Mouse (Mus musculus) heart, embryonic 13.5 days (tissue): ENCODE data around the gene Aen. TPM values are rescaled to one million over a fixed set of nuclear protein-coding genes. Genes with fewer than 3 reads are reported as not detected.

Experiments
- ATAC-seq: fragments of 200-750 bp; cut with Nextera tagmentation; 2 replicates; pipeline ENCODE4 v1.8.0; 2017; ENCODE audit warnings: moderate TSS enrichment; ENCODE audit not compliant: insufficient number of reproducible peaks, low FRiP score, low TSS enrichment; ENCODE audit errors: extremely low read depth
- H3K27ac ChIP-seq: fragments of 300-500 bp; sonication (generic); replicated peaks from 2 replicates; pipeline ENCODE4 v1.5.1; 2015; ENCODE audit warnings: moderate library complexity, mild to moderate bottlenecking, inconsistent platforms
- H3K27me3 ChIP-seq: fragments of 300-500 bp; sonication (generic); replicated peaks from 2 replicates; pipeline ENCODE4 v1.6.1; 2015; ENCODE audit warnings: mild to moderate bottlenecking, inconsistent platforms
- H3K36me3 ChIP-seq: fragments of 300-500 bp; sonication (generic); 2 replicates; pipeline ENCODE4 v1.6.1; 2015; ENCODE audit warnings: mild to moderate bottlenecking, inconsistent platforms
- H3K4me1 ChIP-seq: fragments of 300-500 bp; sonication (generic); 2 replicates; pipeline ENCODE4 v1.6.1; 2015; ENCODE audit warnings: inconsistent platforms
- H3K4me2 ChIP-seq: fragments of 300-500 bp; sonication (generic); 2 replicates; pipeline ENCODE4 v1.6.1; 2015; ENCODE audit warnings: inconsistent platforms, mild to moderate bottlenecking, moderate library complexity
- H3K4me3 ChIP-seq: fragments of 300-500 bp; sonication (generic); 2 replicates; pipeline ENCODE4 v1.5.1; 2015; ENCODE audit warnings: moderate library complexity, mild to moderate bottlenecking, inconsistent platforms
- H3K9ac ChIP-seq: fragments of 300-500 bp; sonication (generic); 2 replicates; pipeline ENCODE4 v1.6.1; 2015; ENCODE audit warnings: inconsistent platforms, mild to moderate bottlenecking, moderate library complexity
- H3K9me3 ChIP-seq: fragments of 300-500 bp; sonication (generic); 2 replicates; pipeline ENCODE4 v1.6.1; 2016; ENCODE audit warnings: inconsistent platforms
- WGBS: fragments of 180-500 bp; shearing (Covaris S2); methylation state at CpG from one replicate; pipeline ENCODE4 v1.1.7; 2015; ENCODE audit warnings: mixed read lengths; 5-methylcytosine and 5-hydroxymethylcytosine counted together
- polyA plus RNA-seq: library from polyadenylated mRNA; unstranded; fragments of >200 nt; fragmentation: Nextera tagmentation; extraction: Ambion mirVana; gene quantifications from 2 replicates; pipeline ENCODE4 v1.2.1, GENCODE M21; 2015

Aen gene
- polyA plus RNA-seq, 1 experiment from 2014 or later, result 29.5 TPM

DNA sequence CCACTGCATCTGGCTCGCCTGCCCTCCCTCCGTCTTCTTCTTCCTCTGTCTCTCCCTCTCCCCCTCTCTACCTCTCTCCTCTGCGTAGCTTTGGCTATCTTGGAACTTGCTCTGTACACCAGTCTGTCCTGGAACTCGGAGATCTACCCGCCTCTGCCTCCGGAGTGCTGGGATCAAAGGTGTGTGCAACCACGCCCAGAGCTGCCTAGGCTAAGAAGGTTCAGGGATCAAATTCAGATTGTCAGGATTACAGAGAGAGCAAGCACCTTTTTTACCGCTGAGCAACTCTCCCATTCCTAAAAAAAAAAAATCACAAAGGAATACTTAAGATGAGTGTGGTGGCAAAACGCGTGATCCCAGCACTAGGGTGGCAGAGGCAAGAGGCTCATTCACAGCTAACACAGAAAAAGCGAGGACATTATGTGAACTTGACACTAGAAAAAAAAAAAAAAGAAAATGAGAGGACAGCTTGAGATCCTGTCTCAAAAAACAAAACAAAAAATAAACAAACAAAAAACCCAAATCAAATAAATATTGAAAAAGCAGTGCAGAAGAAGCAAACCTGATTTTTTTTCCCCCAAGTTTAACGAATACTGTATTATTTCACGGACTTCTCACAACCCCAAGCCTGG is 517 bp upstream of the Aen start:
- peaks cover 5% of the 10 kb centered on the region for H3K27me3 ChIP-seq
- H3K36me3 ChIP-seq, result peaks cover 9% of the 10 kb centered on the region
- no peak for ATAC-seq
- WGBS, result 43% methylated on average over 13 of the region's 13 CpGs
- H3K9ac ChIP-seq, result peak overlapping the region; percentile 81
- peak overlapping the region; percentile 76 for H3K4me2 ChIP-seq
- peak overlapping the region; percentile 92 for H3K4me3 ChIP-seq
- 0 out of 2 replicates have a peak overlapping the region, but pooled peaks have one; percentile 32 for H3K27ac ChIP-seq
- peaks cover 22% of the 10 kb centered on the region for H3K4me1 ChIP-seq
- H3K9me3 ChIP-seq, result no peaks in the 10 kb centered on the region

GRCm38 (mm10) chr7:78897567-78897966 is 1.9 kb downstream of the Aen start:
- 90% methylated on average over 3 of the region's 3 CpGs for WGBS
- peak overlapping the region; percentile 76; the same call in 1 of the 2 replicates for H3K4me2 ChIP-seq
- peak overlapping the region; percentile 92 for H3K4me3 ChIP-seq
- ATAC-seq, result no peak
- peaks cover 19% of the 10 kb centered on the region for H3K36me3 ChIP-seq
- peaks cover 22% of the 10 kb centered on the region for H3K4me1 ChIP-seq
- H3K9me3 ChIP-seq, result no peaks in the 10 kb centered on the region
- H3K27me3 ChIP-seq, result no peaks in the 10 kb centered on the region
- no peak overlapping the region for H3K27ac ChIP-seq
- no peak overlapping the region for H3K9ac ChIP-seq

DNA sequence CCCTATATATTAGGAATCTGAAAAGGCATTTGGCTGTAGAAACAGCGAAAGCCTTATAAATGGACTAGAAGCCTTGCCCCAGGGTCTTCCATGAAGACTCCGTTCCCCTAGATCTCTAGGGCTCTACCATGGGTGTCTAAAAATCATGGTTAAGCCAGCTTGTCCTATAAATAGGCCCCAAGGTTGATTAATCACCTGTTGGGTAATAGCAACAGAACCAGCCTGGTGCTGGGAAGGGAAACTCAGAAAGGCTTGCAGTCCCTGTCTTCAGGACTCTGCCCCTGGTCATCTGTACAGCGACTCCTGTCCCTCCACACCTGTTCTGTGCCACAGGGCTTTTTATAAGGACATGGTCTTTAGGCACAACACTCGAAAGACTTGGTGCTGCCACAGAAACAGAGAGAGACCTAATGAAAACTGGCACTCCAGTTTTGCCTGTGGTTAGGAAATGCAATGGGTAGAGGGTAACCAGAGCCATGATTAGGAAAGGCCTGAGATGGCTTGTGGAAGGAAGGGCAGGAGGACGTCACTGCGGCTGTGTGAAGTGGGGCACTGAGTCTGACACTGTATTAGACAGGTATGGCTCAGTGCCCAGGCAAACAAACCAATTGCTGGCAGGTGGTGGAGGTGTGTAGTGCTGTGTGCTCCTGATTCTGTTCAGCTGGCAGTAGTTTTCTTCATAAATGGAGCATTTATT is 7.7 kb downstream of the Aen start:
- no peak for ATAC-seq

DNA sequence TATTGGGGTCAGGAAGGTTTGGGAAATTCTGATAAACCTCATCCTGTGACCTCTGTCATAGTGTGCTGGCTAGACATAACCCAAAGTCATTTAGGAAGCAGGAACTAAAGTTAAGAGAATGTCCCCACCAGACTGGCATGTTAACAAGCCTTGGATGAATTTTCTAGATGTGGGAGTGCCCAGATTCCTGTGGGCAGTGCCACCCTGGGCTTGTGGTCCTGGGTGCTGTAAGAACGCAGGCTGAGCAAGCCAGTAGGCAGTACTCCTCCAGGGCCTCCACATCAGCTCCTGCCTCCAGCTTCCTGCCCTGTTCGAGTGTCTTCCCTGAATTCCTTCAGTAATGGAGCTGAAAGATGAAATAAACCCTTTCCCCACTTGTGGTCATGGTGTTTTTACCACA is 8.5 kb downstream of the Aen start:
- H3K36me3 ChIP-seq, result peaks cover 67% of the 10 kb centered on the region
- no peak for ATAC-seq
- WGBS, result 87% methylated on average over 2 of the region's 2 CpGs

More for the DNA sequence above, 7.7 kb downstream of the Aen start:
- Histone ChIP-seq H3K4me1 (no peaks in the 10 kb centered on the region), H3K9ac (no peak overlapping the region), H3K4me3 (no peak overlapping the region), H3K27ac (no peak overlapping the region), H3K9me3 (no peaks in the 10 kb centered on the region), H3K36me3 (peaks cover 62% of the 10 kb centered on the region), H3K4me2 (no peak overlapping the region), H3K27me3 (no peaks in the 10 kb centered on the region)
- 87% methylated on average over 6 of the region's 6 CpGs for WGBS

GRCm38 (mm10) chr7:78909026-78909425 is 13.4 kb downstream of the Aen start:
- Histone ChIP-seq H3K4me1 (peaks cover 17% of the 10 kb centered on the region), H3K9ac (no peak overlapping the region), H3K4me2 (no peak overlapping the region), H3K4me3 (no peak overlapping the region), H3K36me3 (peaks cover 52% of the 10 kb centered on the region), H3K9me3 (no peaks in the 10 kb centered on the region), H3K27ac (no peak overlapping the region), H3K27me3 (no peaks in the 10 kb centered on the region)
- WGBS, result 82% methylated on average over 6 of the region's 6 CpGs
- ATAC-seq, result no peak

More for the DNA sequence above, 8.5 kb downstream of the Aen start:
- Histone ChIP-seq H3K4me3 (no peak overlapping the region), H3K9me3 (no peaks in the 10 kb centered on the region), H3K4me1 (no peaks in the 10 kb centered on the region), H3K27me3 (no peaks in the 10 kb centered on the region), H3K27ac (no peak overlapping the region), H3K9ac (no peak overlapping the region), H3K4me2 (no peak overlapping the region)

DNA sequence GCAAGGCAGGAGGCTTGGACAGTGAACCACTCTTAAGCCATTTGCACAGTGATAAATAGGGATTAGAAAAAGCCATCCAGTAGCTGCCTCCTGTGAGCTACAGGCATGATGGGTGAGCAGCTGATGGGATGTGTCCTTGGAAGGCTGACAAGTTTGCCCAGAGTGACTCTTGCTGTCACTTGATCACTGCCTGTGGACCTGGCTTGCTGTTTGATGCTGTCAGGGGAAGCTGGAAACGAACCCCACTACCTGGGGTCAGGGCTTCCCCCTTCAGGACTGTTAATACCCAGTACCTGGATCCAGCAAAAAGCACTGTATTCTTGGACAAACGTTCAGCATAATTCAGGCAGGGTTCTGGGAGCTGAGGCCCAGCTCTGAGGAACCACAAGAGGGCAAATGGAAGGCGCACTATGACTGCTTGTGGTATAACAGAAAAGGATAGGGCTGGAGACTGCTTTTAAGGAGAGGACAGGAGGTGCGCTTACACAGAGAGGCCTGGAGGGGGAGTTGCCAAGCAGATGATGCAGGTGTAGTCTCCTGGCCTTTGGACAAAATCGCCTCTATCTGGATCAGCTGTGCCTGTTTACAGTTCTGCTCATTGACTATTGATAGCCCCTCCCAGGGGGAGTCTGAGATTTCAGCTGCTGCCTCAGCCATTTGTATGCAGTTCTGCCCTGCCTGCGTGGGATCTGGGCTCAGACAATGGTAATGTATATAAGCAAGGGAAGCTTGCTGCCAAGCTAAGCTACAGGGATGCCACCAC is 14.9 kb downstream of the Aen start:
- H3K36me3 ChIP-seq, result peaks cover 37% of the 10 kb centered on the region
- H3K4me2 ChIP-seq, result no peak overlapping the region
- peaks cover 21% of the 10 kb centered on the region for H3K4me1 ChIP-seq
- no peak overlapping the region for H3K4me3 ChIP-seq
- no peaks in the 10 kb centered on the region for H3K9me3 ChIP-seq
- no peak overlapping the region for H3K9ac ChIP-seq
- WGBS, result 46% methylated on average over 6 of the region's 6 CpGs
- no peaks in the 10 kb centered on the region; the same call in 1 of the 2 replicates for H3K27me3 ChIP-seq
- ATAC-seq, result no peak
- H3K27ac ChIP-seq, result no peak overlapping the region

GRCm38 (mm10) chr7:78911209-78911608 is 15.6 kb downstream of the Aen start:
- ATAC-seq, result no peak
- WGBS, result 82% methylated on average over 4 of the region's 4 CpGs

DNA sequence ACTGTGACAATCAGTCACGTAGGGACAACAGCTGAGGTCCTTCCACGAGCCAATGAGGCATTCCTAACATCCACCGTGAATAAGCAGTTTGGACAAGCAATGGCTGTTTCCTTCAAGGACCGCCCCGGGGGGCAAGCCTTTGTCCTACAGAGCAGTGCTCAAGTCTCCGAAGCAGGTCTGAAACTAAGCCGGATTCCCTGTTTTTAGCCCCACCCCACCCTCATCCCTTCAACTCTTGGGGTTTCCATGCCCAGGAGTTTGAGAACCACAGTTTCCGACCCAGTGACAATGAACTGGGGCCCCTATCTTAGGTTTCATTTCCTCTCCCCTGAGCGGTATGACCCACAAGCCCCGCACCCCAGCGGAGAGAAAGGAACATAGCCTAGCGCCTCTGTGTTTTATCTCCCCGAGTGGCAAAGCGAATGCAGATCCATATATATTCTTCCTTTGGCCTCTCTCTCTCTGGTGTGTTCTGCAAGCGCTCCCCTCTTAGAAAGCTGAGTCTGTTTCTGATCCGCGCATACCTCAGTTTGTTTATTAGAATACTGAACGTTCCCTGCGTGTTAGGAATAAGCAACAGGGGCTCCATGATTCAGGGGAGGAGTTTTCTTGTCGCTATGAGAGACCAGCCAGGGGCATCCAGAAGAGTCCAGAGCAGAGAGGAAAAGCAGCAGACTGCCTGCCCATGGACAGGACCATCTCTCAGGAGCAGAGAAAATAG is 16.8 kb downstream of the Aen start:
- peaks cover 21% of the 10 kb centered on the region for H3K4me1 ChIP-seq
- peaks cover 19% of the 10 kb centered on the region for H3K36me3 ChIP-seq
- 14% methylated on average over 20 of the region's 20 CpGs for WGBS
- H3K4me3 ChIP-seq, result peak overlapping the region; percentile 38
- peak overlapping the region; percentile 73 for H3K9ac ChIP-seq
- no peaks in the 10 kb centered on the region; the same call in 1 of the 2 replicates for H3K27me3 ChIP-seq
- H3K4me2 ChIP-seq, result peak overlapping the region; percentile 70
- no peak for ATAC-seq
- no peak overlapping the region for H3K27ac ChIP-seq
- H3K9me3 ChIP-seq, result no peaks in the 10 kb centered on the region

More at GRCm38 (mm10) chr7:78911209-78911608, 15.6 kb downstream of the Aen start:
- Histone ChIP-seq H3K27me3 (no peaks in the 10 kb centered on the region; the same call in 1 of the 2 replicates), H3K4me1 (peaks cover 21% of the 10 kb centered on the region), H3K4me2 (no peak overlapping the region), H3K36me3 (peaks cover 30% of the 10 kb centered on the region), H3K9ac (no peak overlapping the region), H3K9me3 (no peaks in the 10 kb centered on the region), H3K27ac (no peak overlapping the region), H3K4me3 (no peak overlapping the region)

- Histone ChIP-seq H3K9me3 (no peaks in the 10 kb centered on the region), H3K4me3 (peak within 1 kb of the TSS; percentile 38), H3K36me3 (peaks cover 19% of the 10 kb centered on the region), H3K27ac (no peak within 1 kb of the TSS), H3K9ac (peak within 1 kb of the TSS; percentile 73), H3K4me2 (peak within 1 kb of the TSS; percentile 70), H3K27me3 (no peaks in the 10 kb centered on the region; the same call in 1 of the 2 replicates), H3K4me1 (peaks cover 21% of the 10 kb centered on the region)
- WGBS, result 72% methylated on average over 5 of the region's 5 CpGs
- no peak for ATAC-seq
These were observed 17.4 kb downstream of the Aen start, which contains the start of gene Isg20 for GRCm38 (mm10) chr7:78912974-78913474. TSS of gene Isg20 (plus strand) at chr7:78913424.

- no peak for ATAC-seq
- WGBS, result 70% methylated on average over 19 of the region's 19 CpGs
- Histone ChIP-seq H3K4me2 (peak overlapping the region; percentile 47), H3K27me3 (peaks cover under 1% of the 10 kb centered on the region; the same call in 1 of the 2 replicates), H3K9me3 (no peaks in the 10 kb centered on the region), H3K4me3 (peak overlapping the region; percentile 24), H3K36me3 (peaks cover 12% of the 10 kb centered on the region), H3K4me1 (peaks cover 23% of the 10 kb centered on the region), H3K9ac (no peak overlapping the region), H3K27ac (no peak overlapping the region)
These were observed 18.2 kb downstream of the Aen start for GRCm38 (mm10) chr7:78913649-78914544.
